Mouse (Mus musculus): Measurements from ENCODE around the gene Fstl5.
"Not testable (repeated sequence)": the region's sequence is repeated elsewhere in the genome, so short reads cannot be mapped to it uniquely, and the experiment has no call there.

The Fstl5 gene

DNA sequence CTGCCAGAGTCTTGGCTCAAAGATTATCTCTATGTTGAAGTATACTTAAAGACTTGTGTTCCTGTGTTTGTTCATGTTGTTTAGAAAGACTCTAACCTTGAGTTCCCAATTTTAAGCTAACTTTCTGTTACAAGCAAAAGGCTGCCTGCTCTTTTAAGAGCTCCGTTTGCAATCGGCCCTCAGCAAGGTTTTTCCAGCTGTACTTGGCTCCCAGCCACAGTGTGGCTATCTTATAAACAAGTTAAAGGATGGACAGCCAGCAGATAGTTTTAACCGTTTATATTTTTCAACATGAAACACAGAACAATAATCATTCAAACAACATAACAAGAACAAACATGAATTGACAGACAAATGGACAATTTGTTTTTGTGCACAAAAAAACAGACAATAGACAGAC is 433.8 kb downstream of the Fstl5 start:
- DNase-seq (ENCODE audit: extremely low spot score, low spot score): not testable (repeated sequence)

DNA sequence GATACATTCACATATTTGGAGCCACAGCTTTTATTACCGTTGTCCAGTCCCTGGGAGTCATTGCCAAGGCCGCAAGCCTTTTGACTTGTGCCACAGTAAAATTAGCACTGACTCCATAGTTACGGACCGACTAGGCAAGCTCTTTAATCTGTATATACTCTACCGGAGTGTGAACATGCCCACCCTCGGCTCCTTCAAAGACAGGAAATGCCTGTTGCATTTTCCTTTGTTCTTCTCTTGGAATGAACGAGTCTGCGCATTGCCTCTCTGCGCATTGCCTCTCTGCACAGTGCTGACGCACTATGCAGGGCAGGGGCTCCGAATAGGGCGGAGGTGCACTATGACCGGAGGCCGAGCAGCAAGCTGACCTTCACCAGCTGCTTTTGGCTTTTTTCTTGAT is 434.7 kb downstream of the Fstl5 start:
- no peak for DNase-seq (ENCODE audit: extremely low spot score, low spot score)

DNA sequence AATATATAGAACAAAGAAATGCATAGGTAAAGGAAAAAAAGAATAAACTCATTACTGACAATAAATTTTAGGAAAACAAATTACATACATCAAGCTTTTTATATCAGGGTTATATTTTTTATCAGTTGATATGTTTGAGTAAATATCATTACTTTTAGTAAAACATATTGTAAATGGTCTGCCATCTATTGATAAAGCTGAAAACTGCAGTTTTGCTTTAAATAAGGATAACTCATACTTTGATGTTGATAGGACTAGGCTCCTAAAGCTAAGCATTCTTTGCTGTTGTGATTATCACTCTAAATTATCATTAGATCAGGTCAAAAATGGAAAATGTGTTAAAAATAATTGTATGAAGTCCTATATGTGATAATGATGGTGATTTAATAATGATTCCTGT is 493.3 kb downstream of the Fstl5 start:
- DNase-seq (ENCODE audit: extremely low spot score, low spot score): no peak

DNA sequence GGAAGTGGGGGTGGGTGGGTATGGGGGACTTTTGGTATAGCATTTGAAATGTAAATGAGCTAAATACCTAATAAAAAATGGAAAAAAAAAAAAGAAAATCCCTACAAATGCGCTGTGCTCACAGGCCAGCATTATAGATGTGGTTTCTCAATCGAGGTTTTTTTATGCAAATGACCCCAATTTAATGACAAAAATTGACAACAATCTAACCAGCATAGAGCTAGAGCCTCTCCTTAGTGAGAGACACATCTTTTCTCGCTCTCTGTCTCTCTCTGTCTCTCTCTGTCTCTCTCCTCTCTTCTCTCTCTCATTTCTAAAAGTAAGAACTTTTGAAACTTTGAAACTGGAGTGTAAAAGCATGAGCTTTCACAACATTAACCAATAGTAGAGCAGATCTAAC is 498.4 kb downstream of the Fstl5 start:
- DNase-seq (ENCODE audit: extremely low spot score, low spot score): no peak

DNA sequence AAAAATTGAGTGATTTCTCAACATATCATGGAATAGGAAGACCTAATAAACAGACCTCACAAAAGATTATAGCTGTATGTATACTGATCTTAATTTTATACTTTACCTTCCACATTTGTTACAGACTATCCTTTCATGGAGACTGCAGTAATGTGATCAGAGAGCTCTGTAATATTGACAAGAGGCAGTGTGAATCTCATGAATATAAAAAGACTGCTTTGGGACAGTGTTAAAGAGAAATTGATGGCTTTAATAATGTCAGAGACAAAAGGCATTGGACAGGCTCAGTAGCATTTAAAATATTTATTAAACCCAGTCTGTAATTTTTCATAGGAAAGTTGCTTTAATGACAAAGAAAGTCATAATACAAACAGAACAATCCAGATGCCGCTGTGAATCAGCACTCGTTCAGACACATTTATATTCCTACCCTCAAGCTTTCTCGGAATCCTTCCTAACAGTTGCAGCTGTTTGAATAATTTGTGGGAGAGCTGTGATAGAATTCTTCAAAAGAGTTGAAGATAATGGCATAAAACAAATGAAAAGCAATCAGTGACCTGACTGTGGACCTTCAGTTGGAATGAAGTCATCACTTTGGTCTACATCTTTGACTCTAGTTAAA is 499.0 kb downstream of the Fstl5 start:
- DNase-seq (ENCODE audit: extremely low spot score, low spot score): no peak

DNA sequence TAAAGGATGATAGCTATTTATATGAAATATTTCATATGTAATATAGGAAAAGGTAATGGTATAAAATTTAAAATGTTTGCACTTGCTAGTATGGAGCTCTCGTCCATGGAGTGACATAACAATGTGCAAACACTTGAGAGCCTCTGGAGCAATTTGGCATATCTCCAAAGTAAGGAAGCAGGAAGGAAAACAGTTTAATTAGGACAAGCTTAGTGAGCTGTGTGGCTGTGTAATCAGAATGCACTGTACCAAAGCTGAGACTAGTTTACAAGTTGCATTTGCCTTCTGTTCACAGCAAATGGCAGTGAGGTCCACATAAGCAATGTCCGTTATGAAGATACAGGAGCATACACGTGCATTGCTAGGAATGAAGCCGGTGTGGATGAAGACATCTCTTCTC is 519.1 kb downstream of the Fstl5 start:
- DNase-seq (ENCODE audit: extremely low spot score, low spot score): no peak

DNA sequence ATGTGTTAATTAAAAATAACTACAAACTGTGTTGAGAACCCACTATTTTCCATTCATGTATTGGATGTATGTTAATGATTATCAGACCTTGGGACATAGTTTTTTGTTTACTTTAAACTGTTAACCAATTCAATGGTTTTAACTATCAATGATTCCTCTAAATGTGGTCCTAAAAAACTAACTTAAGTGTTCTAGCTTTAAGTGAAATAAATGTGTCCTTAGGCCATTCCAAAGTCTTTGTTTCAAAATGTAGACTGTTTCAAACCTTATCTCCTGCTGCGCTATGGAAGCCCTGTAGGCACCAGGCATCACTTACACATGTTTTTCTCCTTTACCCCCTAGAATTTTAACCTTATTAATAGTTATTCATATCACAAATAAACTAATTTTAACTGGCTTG is 546.0 kb downstream of the Fstl5 start:
- no peak for DNase-seq (ENCODE audit: extremely low spot score, low spot score)

DNA sequence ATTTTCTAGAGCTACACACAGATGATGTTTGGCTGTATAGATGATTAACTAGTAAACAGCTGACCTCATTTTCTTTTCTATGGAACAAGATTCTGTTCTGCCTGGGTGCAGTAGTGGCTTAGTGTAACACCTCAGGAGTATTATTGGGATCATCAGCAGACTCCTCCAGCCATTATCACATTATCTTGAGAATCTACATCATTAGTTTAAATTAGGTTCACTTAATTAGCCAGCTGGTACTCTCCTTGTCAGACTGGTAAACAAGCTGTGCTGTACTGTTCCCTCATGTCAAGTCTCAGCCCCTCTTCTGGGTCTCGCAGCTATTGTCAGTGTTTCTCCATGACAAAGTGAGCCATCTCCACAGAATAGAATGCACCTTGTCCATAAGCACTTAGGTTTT is 580.2 kb downstream of the Fstl5 start:
- no peak for DNase-seq (ENCODE audit: extremely low spot score, low spot score)

DNA sequence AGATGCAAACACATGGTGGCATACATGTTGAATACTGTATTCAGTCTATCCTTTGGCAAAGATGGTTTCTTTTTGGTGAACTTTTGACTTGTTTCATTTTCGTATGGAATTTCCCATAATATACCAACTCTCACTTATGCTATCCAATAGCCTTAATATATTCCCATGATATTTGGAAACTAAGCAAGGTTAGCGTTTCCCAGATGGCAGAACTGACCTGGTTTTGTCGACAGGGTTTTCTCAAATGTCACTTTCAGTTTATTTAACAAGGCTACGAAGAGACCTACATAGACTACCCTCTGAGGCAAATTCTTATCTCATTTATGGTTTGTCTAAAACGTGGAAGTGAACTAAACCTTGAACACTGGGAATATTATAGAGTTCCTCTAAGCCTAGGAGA is 596.8 kb downstream of the Fstl5 start:
- DNase-seq (ENCODE audit: extremely low spot score, low spot score): no peak

DNA sequence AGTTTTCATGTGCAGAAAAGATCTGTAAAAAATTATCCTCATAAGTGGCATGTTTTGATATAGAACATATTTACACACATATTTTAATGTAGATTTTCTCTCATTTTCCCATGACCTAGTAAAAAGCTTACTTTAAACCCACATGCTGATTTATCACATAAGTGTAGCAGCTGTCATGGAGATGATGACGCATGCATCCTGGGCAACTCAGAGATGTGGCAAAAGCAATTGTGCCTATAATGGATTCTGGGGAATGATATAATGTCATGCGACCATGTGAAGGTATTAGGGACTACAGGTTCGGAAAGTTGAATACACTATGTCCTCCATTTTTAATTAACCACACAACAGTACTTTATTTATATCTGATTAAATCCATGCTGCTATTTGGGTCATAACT is 601.9 kb downstream of the Fstl5 start:
- no peak for DNase-seq (ENCODE audit: extremely low spot score, low spot score)

DNA sequence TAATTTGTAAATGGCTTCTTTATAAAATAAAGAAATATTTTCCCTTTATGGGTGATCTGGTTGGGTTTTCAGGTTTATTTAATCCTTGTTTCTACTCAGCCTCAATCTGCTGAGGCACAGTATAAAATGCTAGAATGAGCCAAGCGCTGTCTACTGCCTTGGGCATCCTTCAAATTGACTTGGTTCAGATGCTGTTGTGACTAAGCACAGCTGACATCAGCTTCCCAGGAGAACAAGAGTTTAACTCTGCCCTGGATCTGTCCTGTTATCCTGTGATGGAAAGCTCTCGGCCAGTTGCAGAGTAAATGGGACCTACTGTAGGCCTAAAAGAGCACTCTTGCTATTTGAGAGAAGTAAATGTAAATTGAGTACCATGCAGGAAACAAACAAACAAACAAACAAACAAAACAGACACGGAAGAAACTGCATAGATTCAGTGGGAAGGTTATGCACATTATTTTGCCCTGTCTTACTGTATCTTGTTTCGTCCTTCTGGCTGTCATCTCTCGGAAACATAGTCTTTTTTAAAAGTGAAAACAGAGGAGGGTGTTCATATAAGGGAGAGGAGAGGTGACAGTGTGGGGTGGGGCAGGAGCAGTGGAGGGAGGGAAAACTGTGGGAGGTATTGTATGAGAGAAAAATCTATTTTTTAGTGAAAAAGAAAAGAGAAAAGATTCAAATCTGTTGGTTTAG is 605.9 kb downstream of the Fstl5 start:
- DNase-seq (ENCODE audit: extremely low spot score, low spot score): no peak

DNA sequence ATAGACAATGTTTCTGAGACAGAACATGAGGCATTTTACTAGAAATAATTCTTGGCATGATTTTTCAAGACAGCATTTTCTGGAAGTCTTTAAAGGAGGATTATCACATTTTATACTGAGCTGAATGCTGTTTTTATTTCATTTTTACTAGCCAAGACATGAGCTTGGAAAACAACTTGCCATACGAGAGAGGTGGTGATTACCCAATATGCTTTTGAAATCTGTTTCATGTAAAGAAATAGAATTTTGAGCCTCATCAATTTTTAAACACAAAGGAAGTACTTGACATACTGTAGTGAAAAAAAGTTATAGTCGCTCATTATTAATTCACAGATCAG is 606.4 kb downstream of the Fstl5 start:
- DNase-seq (ENCODE audit: extremely low spot score, low spot score): no peak

DNA sequence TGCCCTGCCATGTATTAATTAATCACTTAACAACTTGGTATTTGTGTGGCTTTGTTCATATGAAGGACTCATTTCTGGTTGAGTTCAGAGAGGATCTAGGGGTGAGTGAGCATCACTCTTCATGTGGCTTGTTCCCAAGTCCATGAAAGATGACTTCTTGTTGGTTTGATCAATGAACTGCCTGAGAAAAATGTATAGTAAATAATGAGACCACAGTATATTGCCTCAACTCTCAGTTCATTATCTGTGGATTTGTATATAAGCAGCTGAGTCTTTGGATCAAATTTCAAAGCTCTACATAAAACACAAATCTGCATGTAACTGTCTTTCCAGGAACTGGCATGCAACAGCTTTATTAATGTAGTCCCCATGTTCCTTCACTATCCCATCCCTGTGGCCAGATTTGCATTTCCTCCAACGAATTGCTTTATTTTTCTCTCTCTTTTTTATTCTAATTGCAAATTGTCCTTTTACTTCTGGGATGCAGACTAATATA is 623.1 kb downstream of the Fstl5 start:
- no peak for DNase-seq (ENCODE audit: extremely low spot score, low spot score)

DNA sequence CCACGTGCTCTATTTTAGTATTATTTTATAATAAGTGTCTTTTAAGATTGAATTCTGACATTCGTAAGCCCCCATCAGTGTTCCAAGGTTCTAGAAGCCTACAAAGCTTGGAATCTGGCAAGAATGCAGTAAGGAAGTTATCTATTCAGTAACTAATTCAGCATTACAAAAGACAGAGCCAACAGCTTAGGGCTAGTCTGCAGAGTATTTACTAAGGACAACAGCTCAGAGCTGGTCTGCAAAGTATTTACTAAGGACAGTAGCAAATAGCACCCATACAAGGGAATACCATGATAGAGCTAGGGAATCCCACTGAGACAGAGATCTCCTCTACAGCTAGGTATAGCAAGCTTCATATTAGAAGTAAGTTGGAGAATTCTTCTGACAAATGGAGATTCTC is 665.2 kb downstream of the Fstl5 start:
- DNase-seq (ENCODE audit: extremely low spot score, low spot score): no peak

All from neural tube, embryonic 10.5 days (tissue).